Mouse (Mus musculus) embryo, embryonic 11.5 days (tissue): ENCODE results near the gene Tbc1d10c.

Experiments
- DNase-seq: peaks from one replicate; pipeline ENCODE4 v3.0.0-alpha.2; 2012; ENCODE audit warnings: low read depth, low spot score

The Tbc1d10c gene

GRCm38 (mm10) chr19:4162646-4163542 lies 28.2 kb downstream of the Tbc1d10c start, which contains the start of gene Rps6kb2:
Gene Rps6kb2 (minus strand): TSS chr19:4163354.
- peak; percentile 86 for DNase-seq

- DNase-seq: no peak
Measured at GRCm38 (mm10) chr19:4159049-4159448, 32.0 kb downstream of the Tbc1d10c start.

- no peak for DNase-seq
Measured at GRCm38 (mm10) chr19:4156771-4157170, 34.3 kb downstream of the Tbc1d10c start.

GRCm38 (mm10) chr19:4156073-4156579 lies 35.0 kb downstream of the Tbc1d10c start:
- DNase-seq: no peak

GRCm38 (mm10) chr19:4155223-4156072 lies 35.6 kb downstream of the Tbc1d10c start:
- no peak for DNase-seq

- no peak for DNase-seq
Measured at GRCm38 (mm10) chr19:4154437-4155222, 36.5 kb downstream of the Tbc1d10c start.

DNA sequence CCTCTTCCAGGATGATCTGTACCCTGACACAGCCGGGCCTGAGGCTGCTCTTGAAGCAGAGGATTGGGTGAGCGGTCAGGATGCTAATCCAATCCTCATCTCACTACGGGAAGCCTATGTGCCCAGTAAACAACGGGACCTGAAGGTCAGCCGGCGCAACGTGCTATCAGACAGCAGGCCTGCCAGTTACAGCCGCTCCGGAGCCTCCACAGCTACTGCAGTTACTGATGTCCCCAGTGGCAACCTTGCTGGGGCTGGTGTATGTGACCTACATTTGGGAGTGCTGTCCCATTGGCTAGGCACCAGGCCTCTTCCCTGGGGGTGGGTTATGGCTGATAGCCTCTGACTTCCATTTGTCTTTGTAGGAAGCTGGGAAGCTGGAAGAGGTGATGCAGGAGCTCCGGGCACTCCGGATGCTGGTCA lies 37.8 kb downstream of the Tbc1d10c start, which contains the start of gene Ptprcap:
Ptprcap (plus strand) TSS at position 373 of the 423 bp plus-strand sequence.
- DNase-seq: no peak

GRCm38 (mm10) chr19:4152445-4153231 lies 38.4 kb downstream of the Tbc1d10c start:
- DNase-seq: no peak

DNA sequence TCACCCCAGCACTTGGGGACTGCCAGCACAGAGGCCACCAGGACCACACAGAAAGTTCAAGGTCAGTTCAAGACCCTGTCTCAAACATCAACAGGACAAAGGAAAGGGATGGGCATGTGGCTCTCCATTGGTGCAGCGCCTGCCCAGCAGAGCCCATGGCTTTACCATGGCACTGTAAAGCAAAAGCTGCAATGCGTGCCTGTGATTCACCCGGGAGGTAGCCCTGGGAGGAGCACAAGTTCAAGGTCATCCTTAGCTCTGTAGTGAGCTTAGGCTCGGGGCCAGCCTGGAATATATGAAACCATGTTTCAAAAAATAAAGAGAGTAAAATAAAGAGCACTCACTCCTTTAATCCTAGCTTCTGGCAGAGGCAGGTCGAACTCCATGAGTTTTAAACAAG lies 39.2 kb downstream of the Tbc1d10c start:
- no peak for DNase-seq

DNA sequence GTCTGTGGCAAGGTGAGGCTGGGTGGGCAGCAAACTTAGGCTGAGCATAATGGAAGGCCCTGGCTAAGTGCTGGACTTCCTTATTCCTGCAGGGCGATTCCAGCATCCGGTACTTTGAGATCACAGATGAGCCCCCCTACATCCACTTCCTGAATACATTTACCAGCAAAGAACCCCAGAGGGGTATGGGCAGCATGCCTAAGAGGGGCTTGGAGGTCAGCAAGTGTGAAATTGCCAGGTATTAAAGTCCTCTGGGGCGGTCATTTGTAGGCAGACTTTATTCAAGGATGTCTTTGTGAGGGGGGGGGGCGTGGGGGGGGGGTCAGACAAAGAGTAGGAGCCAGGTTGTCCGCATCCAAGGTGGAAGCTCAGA lies 39.6 kb downstream of the Tbc1d10c start:
- DNase-seq: no peak

DNA sequence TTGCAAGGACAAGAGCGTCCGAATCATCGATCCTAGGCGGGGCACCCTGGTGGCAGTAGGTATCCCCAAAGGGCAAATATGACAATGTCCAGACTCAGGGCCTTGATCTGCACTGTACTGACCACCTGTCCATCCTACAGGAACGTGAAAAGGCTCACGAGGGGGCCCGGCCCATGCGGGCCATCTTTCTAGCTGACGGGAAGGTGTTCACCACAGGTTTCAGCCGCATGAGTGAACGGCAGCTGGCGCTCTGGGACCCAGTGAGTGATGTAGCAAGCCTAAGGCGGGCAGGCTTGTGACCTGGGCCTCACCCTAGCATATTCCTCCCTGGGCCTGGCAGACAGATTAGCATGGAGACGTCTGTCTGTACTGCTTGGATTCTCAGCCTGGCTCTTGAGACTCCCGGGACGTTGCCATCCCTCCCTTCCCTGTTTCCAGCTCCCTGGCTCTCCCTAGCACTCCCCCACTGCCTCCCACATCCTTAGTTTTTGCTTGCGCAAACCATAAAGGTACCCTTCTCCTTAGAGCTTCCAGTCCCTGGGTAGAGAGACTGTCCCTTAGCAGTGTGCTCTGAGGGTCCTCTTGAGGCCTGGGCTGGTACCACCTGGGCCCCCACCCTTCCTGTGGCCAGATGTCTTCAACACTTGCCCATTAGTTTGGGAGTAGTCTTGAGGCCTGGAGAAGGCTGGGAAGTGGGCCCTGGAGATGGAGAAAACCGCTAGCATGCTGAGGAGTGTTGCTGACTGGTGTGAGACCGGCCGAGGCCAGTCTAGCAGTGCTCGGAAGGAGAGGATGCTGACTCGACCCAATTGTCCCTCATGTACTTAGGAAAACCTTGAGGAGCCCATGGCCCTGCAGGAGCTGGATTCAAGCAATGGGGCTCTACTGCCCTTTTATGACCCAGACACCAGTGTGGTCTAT lies 40.3 kb downstream of the Tbc1d10c start:
- no peak for DNase-seq

DNA sequence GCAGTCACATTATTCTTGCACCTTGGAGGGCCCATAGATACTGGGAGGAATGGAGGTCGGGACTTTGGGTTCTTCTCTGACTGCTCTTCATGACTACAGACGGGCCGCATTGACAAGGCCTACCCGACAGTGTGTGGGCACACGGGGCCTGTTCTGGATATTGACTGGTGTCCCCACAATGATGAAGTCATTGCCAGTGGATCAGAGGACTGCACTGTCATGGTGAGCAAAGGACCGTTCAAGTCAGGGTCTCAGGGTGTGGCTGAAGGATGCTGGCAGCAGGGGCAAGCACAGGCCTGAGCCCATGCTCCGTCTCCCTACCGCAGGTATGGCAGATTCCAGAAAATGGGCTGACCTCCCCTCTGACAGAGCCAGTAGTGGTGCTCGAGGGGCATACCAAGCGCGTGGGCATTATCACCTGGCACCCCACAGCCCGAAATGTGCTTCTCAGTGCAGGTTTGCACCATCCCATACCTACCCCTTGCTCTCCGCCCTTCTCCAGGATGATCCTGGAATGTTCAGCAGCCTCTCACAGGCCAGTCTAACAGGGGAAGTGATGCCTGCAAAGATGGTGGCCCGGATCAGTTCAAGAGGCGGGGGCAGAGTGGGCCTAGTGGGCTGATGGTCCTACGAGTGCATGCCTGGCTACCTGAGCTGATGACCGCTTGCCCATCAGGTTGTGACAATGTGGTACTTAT lies 41.2 kb downstream of the Tbc1d10c start:
- DNase-seq: no peak

DNA sequence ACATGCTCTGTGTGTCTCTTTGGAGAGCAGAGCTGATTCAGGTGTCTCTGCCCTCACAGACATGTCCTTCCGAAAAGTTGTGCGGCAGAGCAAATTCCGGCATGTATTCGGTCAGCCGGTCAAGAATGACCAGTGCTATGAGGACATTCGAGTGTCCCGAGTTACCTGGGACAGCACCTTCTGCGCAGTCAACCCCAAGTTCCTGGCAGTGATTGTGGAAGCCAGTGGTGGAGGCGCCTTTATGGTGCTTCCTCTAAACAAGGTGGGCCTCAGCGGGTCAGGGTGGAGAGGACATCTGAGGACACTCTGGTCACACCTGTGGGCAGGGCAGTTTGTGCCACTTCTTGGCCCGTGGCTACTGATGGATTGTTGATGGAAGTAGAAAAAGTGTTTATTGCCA lies 41.8 kb downstream of the Tbc1d10c start:
- no peak for DNase-seq

DNA sequence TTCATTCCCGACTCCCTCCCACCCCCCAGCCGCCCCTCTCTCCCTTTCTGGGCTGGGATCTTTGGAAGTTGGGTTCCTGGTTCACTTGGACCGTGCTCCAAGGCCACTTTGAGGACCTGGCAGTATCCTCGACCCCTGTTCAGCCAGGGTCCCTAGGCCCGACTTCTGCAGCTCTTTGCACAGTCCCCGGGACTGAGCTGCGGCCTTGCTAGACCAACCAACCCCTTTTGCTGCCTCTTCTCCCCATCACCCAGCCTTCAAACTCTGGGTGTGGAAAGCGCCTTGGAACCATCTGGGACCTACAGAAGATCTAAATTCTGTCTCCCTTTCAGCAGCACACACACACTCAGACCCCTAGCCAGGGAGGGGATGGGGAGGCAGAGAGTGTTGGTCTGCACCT lies 42.3 kb downstream of the Tbc1d10c start:
- no peak for DNase-seq

- DNase-seq: peak; percentile 89
Measured at GRCm38 (mm10) chr19:4148491-4148806, 42.6 kb downstream of the Tbc1d10c start, which contains the start of gene Coro1b. Gene Coro1b (plus strand): TSS chr19:4148619.

- DNase-seq: no peak
Measured at GRCm38 (mm10) chr19:4147782-4148490, 43.1 kb downstream of the Tbc1d10c start.

DNA sequence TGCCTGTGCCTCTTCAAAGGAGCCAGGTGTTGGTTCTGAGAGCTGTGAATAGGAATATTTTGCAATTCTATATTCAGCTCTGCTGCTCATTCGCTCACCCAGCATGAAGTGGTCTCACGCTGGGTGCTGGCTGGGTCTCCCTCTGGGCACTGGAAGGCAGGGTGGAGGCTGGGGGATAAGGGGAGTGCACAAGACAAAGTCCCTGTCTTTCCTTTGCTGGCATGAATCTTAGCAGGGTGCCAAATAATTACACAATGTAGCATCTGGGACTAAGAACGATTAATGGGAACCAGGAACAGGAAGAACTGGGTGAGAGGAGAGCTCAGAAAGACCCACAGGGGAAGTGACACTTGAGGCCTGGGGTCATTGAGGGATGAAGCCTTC lies 44.1 kb downstream of the Tbc1d10c start:
- DNase-seq: no peak

DNA sequence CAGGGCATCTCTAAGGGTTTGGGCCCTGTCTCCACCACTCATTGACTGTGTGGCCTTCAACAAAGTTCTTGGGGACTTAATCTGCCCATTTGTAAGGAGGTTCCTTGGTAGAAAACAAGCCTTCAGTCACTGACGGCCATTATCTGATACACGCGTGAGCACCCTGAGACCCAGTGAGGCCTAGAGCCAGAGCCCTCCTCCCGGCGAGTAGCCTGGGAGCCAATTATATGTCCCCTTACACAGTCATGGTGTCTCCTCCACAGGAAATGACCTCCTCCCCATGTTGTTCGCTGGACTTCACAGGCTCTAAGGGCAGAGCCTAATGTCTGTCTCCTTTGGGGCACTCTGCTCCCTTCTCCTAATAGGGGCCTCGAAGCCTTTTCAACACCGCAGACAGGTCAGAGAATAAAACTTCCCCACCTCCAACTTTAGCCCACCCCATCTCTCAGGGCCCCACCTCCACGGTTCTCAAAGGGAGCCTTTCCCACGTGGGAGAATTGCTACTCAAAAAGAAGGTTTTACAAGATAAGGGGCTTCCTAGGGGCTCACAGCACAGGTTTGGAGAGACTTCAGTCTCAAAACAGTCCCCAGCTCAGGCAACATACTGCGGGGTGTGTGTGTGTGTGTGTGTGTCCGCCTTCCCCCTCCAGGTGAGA lies 44.6 kb downstream of the Tbc1d10c start:
- DNase-seq: no peak
